Mouse (Mus musculus): ENCODE results near the gene Avpr2.

The Avpr2 gene

DNA sequence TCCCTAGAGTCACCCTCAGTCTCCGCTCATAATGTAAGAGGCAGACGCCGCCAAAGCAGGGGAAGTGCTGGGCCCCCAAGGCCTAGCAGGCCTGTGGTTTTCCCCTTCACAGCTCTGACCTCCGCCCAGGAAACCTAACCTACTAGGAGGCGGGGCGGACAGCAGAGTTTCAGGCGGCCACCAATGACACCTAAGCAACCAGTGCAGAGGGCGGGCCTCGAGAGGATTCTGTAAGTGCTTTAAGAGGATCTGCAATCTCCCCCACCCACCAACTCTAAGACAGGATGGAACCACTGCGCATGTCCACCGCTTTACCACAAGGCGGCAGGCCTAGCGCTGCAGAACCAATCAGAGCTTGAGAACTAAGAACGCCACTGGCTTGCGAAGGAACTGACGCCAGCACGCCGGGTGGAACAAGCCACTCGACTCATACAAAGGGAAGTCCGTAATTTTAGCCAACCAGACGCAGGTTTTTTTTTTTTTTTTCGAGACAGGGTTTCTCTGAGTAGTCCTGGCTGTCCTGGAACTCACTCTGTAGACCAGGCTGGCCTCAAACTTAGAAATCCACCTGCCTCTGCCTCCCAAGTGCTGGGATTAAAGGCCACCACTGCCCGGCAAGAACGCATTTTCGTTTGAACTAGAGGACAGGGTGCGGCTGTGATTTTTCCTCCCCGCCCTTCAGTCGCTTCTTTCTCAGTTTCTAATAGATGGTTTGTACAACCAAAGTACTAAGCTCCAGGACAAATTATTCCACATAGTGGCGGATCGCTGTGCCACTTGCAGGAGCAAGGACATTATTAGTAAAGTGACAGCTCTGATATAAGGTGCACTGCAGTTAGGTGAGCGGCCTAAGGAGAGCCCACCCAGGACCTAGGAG is 23.2 kb downstream of the Avpr2 start:
- peak; percentile 44 to 82 for DNase-seq (ENCODE audit: low spot score in 2 of 2)

DNA sequence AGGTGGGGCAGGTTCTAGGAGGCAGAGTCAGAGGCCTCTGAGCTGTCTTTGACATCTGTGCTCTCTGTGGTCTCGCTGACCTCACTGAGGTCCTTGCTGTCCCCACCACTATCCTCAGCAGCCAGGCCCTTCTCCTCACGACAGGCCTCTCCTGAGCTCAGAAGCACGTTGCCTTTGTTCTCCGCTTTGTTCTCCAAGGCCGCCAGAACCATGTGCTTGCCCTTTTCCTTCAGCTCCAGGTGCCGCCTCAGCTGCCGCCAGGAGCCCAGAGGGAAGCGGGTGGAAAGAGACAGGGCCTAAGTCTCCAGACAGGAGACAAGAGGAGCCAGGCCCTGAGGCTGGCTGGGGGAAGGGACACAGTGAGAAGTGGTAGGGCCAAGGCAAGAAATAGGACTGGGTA is 25.0 kb downstream of the Avpr2 start:
- DNase-seq (ENCODE audit: low spot score in 2 of 2), result no peak

DNA sequence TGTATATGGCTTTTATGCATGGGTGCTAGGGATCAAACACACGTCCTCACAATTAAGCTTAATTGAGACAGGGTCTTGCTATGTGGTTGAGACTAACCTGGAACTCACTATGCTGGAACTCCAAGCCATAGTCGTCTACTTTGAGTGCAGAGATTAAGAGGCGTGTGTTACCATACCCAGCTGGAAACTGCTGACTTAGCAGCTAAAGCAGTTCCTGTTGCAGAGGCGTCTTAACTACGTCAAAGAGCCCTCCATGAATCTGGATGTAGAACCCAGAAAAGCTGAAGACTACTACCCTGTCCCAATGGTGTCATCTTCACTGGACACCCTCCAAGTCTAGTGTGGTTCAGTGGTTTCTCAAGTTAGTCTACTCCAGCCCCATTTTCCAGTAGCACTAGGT is 26.7 kb downstream of the Avpr2 start:
- no peak for DNase-seq (ENCODE audit: low spot score in 2 of 2)

DNA sequence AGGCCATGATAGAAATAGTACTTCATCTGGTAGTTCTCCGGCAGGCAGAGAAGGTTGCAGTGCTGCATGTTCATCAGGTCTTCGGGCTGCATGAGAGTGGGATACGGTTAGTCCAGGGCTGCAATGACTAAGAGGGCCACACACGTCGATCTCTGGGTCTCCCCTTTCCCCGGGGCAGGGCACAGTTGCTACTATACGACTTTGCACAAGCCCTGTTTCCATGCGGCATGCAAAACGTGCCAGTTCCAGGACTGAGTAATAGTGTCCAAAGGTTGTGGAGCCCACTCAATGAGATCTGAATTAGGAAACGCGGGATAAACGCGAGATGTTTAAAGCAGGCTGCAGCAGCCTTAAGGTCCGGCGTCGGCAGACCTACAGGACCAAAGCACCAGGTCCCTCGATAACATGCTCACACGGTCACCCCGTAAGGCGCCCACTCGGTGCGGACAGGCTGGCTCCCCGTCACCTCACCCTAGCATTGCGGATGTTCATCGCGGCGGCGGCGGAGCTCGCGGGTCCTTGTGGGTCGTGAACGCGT is 29.5 kb downstream of the Avpr2 start:
- DNase-seq (ENCODE audit: low spot score in 2 of 2), result peak in 1 of 2 experiments; percentile 7

DNA sequence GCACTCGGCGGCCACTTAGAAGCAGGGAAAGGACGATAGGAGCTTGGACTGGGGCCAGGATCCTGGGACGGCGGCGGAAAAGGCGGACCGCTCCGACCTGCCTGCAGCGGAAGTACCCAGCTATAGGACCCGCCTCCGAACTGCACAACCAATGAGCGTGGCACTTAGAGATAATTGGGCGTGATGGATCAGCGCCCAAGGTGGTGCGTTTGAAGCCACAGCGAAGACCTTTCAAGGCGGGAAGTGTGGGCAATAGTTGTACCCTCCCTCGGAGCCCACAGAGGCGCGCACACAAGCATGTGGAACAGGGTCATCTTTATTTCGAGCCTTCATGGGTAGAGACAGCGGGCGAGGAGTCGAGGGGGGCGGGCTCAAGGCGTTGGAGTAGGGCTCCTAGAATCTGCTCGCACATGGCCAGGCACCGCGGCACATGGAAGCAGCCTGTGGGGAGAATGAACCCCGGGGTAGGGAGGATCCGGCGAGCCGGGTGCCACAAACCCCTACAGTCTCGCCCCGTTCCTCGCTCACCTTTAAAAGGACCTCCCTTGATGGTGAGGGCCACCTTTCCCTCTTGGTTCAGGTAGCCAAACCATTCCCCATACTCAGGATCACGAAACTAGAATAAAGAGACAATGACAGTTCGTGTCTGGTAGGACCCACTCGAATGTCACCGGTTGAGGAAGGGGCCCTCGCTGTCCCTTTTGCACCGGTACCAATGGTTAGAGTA is 30.1 kb downstream of the Avpr2 start, which contains the start of the genes Arhgap4 and Naa10:
Gene Arhgap4 (minus strand): TSS at position 48 of the 727 bp plus-strand sequence.
Gene Naa10 (minus strand): TSS at position 122 of the 727 bp plus-strand sequence.
- DNase-seq (ENCODE audit: low spot score in 2 of 2), result peak; percentile 59 to 79

DNA sequence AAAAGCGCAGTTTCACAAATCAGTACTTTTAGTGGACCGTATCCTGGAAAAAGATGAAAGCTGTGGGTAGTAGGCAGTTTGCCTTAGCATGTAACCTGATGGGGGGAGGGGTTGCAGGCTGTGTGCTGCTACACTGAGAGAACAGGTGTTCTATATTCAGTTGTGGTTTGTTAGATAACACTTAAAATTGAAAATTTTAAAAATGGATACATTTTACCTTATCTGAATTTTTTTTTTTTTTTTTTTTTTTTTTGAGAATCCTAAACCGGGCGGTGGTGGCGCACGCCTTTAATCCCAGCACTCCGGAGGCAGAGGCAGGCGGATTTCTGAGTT is 30.6 kb downstream of the Avpr2 start:
- no peak for DNase-seq (ENCODE audit: low spot score in 2 of 2)

DNA sequence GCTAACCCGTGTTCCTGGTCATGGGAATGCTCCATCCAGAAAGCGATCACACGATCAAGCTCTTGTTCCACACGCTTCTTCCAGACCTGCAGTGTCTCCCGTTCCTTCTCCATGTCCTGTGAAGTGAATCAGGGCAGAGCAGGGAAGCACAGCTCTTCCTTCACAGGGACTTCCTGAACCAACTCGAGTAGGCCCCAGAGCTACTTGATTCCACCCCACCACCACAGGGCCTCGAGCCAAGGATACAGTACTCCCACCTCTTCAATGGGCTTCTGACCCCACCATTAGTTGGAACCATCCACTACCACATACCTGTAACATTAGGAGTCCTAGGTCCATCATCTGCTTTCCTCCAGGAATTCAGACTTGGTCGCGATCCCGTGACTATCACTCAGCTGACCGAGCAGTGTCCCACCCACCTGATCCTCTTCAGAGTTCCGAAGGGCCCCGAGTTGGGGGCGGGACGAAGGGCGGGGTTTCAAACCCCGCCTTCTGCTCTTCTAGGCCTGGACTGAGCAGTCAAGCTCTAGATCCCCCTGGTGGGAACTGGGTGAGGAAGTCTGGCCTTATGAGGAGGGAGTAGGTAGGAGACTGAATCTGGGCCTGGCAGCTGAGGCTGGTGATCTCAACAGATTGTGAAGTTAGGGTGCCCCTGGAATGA is 38.6 kb downstream of the Avpr2 start, which contains the start of gene Renbp:
Gene Renbp (minus strand): TSS at position 449 of the 661 bp plus-strand sequence.
- peak in 1 of 2 experiments; percentile 48 for DNase-seq (ENCODE audit: low spot score in 2 of 2)

DNA sequence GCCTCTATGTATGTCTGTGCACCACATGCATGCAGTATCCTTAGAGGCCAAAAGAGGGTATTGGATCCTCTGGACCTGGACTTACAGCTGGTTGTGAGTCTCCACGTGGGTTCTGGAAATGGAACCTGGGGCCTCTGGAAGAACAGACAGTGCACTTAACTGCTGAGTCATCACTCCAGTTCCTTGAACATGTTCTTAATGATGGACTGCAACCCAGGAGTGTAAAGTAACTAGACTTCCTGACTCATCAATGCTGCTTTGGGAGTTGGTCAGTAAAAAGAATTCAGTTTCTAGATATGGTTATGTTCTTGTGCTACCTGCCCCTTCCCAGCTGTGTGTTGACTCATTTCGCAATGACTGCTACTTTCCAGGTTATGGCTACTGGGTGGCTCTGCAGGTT is 40.0 kb downstream of the Avpr2 start:
- no peak for DNase-seq (ENCODE audit: low spot score in 2 of 2)

DNA sequence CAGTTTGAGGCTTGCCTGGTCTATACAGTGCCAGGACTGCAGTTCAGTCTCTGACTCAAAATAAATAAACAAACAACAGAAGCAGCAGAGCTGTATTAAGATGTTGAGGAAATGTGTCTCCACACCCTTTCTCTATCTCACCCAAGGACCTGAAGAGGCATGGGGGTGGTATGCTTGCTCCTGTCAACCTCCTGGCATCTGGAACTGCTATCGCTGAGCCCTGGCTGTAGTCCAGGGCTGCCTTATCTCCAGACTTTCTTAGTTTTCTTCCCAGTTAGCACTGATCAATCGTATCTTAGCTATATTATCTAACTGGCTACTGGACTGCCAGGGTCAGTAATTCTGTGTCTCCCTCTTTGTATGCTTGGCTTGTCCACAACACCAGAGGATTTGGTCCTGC is 50.0 kb downstream of the Avpr2 start:
- DNase-seq (ENCODE audit: low spot score in 2 of 2), result no peak

DNA sequence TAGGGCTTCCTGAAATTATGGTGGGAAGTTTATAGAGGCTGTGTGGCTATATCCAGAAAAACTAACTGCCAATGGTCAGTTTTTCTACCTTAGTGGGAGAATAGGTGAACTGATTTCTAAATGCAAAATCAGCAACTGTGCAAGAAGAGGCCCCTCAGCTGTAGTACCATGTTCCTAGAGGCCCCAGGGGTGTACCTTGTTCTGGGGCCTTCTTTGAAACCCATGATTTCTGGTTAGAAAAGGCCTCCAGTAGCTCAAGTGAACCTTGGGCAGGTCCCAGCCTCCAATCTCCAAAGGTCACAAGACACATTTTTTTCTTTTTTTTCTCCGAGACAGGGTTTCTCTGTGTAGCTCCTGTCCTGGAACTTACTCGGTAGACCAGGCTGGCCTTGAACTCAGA is 50.4 kb downstream of the Avpr2 start:
- DNase-seq (ENCODE audit: low spot score in 2 of 2), result no peak
